Mouse (Mus musculus) right cerebral cortex, postnatal 25 days (tissue): ENCODE data around the gene Apobec1.
"Not testable (repeated sequence)": the region's sequence is repeated elsewhere in the genome, so short reads cannot be mapped to it uniquely, and the experiment has no call there.

Source experiments
- DNase-seq: peaks from one replicate; pipeline ENCODE4 v3.0.0; 2022

Gene Apobec1

GRCm38 (mm10) chr6:122602992-122603322 lies 713 bp upstream of the Apobec1 start:
- DNase-seq, result no peak

- no peak for DNase-seq
These were observed 629 bp downstream of the Apobec1 start for GRCm38 (mm10) chr6:122601615-122602014.

- no peak for DNase-seq
These were observed 1.2 kb downstream of the Apobec1 start for GRCm38 (mm10) chr6:122601031-122601430.

- no peak for DNase-seq
These were observed 2.1 kb downstream of the Apobec1 start for GRCm38 (mm10) chr6:122600066-122600646.

- DNase-seq, result no peak
These were observed 3.0 kb downstream of the Apobec1 start for GRCm38 (mm10) chr6:122599054-122599737.

GRCm38 (mm10) chr6:122598436-122598835 lies 3.8 kb downstream of the Apobec1 start:
- no peak for DNase-seq

- DNase-seq, result no peak
These were observed 4.2 kb downstream of the Apobec1 start for GRCm38 (mm10) chr6:122598014-122598413.

GRCm38 (mm10) chr6:122596608-122597007 lies 5.6 kb downstream of the Apobec1 start:
- no peak for DNase-seq

- DNase-seq, result no peak
These were observed 6.6 kb downstream of the Apobec1 start for GRCm38 (mm10) chr6:122595637-122596036.

- no peak for DNase-seq
These were observed 9.3 kb downstream of the Apobec1 start for GRCm38 (mm10) chr6:122592905-122593304.

- no peak for DNase-seq
These were observed 11.1 kb downstream of the Apobec1 start for GRCm38 (mm10) chr6:122591027-122591758.

GRCm38 (mm10) chr6:122579086-122579485 lies 23.2 kb downstream of the Apobec1 start:
- no peak for DNase-seq

GRCm38 (mm10) chr6:122577030-122577429 lies 25.2 kb downstream of the Apobec1 start:
- DNase-seq, result no peak

- not testable (repeated sequence) for DNase-seq
These were observed 27.2 kb downstream of the Apobec1 start for GRCm38 (mm10) chr6:122575037-122575436.

GRCm38 (mm10) chr6:122571617-122571959 lies 30.7 kb downstream of the Apobec1 start:
- no peak for DNase-seq

GRCm38 (mm10) chr6:122570695-122571616 lies 31.3 kb downstream of the Apobec1 start:
- no peak for DNase-seq

GRCm38 (mm10) chr6:122569762-122570161 lies 32.5 kb downstream of the Apobec1 start:
- DNase-seq, result no peak

- DNase-seq, result no peak
These were observed 33.1 kb downstream of the Apobec1 start for GRCm38 (mm10) chr6:122569113-122569512.

- DNase-seq, result no peak
These were observed 37.0 kb downstream of the Apobec1 start for GRCm38 (mm10) chr6:122565070-122565784.

GRCm38 (mm10) chr6:122562463-122562862 lies 39.8 kb downstream of the Apobec1 start:
- DNase-seq, result peak; percentile 52

- DNase-seq, result no peak
These were observed 41.2 kb downstream of the Apobec1 start for GRCm38 (mm10) chr6:122561005-122561404.

- peak; percentile 57 for DNase-seq
These were observed 41.8 kb downstream of the Apobec1 start for GRCm38 (mm10) chr6:122560427-122560826.
